Mouse (Mus musculus) midbrain, postnatal 0 days (tissue): ENCODE data around the gene Hbb-bt. TPM values are rescaled to one million over a fixed set of nuclear protein-coding genes. Genes with fewer than 3 reads are reported as not detected.

Experiments used
- ATAC-seq: fragments of 200-750 bp; cut with Nextera tagmentation; 2 replicates; pipeline ENCODE4 v1.8.0; 2017; ENCODE audit warnings: moderate number of reproducible peaks, mild to moderate bottlenecking, moderate TSS enrichment, moderate library complexity; ENCODE audit not compliant: low FRiP score
- DNase-seq: peaks from one replicate; pipeline ENCODE4 v3.0.0-alpha.2; 2015; ENCODE audit warnings: low spot score
- H3K27ac ChIP-seq: fragments of 300-500 bp; sonication (generic); 2 replicates; pipeline ENCODE4 v1.5.1; 2014; ENCODE audit warnings: low read depth, mild to moderate bottlenecking, low read length, mixed read lengths
- H3K27me3 ChIP-seq: fragments of 300-500 bp; sonication (generic); 2 replicates; pipeline ENCODE4 v1.6.1; 2014; ENCODE audit warnings: low read length, control low read depth, mixed read lengths; ENCODE audit not compliant: insufficient read depth
- H3K36me3 ChIP-seq: fragments of 300-500 bp; sonication (generic); 2 replicates; pipeline ENCODE4 v1.6.1; 2014; ENCODE audit warnings: low read length, control low read depth, mixed read lengths; ENCODE audit not compliant: insufficient read depth
- H3K4me1 ChIP-seq: fragments of 300-500 bp; sonication (generic); 2 replicates; pipeline ENCODE4 v1.6.1; 2014; ENCODE audit warnings: mild to moderate bottlenecking, control low read depth, antibody characterized with exemption, low read length, mixed read lengths; ENCODE audit not compliant: insufficient read depth
- H3K4me2 ChIP-seq: fragments of 300-500 bp; sonication (generic); 2 replicates; pipeline ENCODE4 v1.6.1; 2014; ENCODE audit warnings: low read depth, mild to moderate bottlenecking, low read length, mixed read lengths; ENCODE audit not compliant: poor library complexity, severe bottlenecking
- H3K4me3 ChIP-seq: fragments of 300-500 bp; sonication (generic); 2 replicates; pipeline ENCODE4 v1.5.1; 2014; ENCODE audit warnings: low read depth, mild to moderate bottlenecking, low read length, moderate library complexity
- H3K9ac ChIP-seq: fragments of 300-500 bp; sonication (generic); replicated peaks from 2 replicates; pipeline ENCODE4 v1.6.1; 2014; ENCODE audit warnings: mild to moderate bottlenecking, low read length, moderate library complexity, mixed read lengths; ENCODE audit not compliant: poor library complexity, severe bottlenecking
- H3K9me3 ChIP-seq: fragments of 300-500 bp; sonication (generic); 2 replicates; pipeline ENCODE4 v1.6.1; 2016; ENCODE audit warnings: low read length, control low read depth
- CTCF ChIP-seq: IDR thresholded peaks from 2 replicates; pipeline ENCODE4 v1.5.1; 2016; ENCODE audit warnings: antibody characterized with exemption, mild to moderate bottlenecking
- WGBS: fragments of 180-500 bp; shearing (Covaris S2); extraction: QIAGEN DNeasy Blood & Tissue Kit; methylation state at CpG from one replicate; pipeline ENCODE4 v1.1.7; 2014; 5-methylcytosine and 5-hydroxymethylcytosine counted together
- polyA plus RNA-seq: library from polyadenylated mRNA; unstranded; fragments of >200 nt; fragmentation: Nextera tagmentation; extraction: Ambion mirVana; gene quantifications from 2 replicates; pipeline ENCODE4 v1.2.1, GENCODE M21; 2015
- total RNA-seq: library from RNA; depleted of rRNA; stranded (reverse); fragments of >200 nt; gene quantifications from 2 replicates; pipeline ENCODE4 v1.2.3, GENCODE M21; 2014; rRNA removed

Gene Hbb-bt
- total RNA-seq: 140 and 223 TPM in 2 replicates
- polyA plus RNA-seq: 153 and 165 TPM in 2 replicates

DNA sequence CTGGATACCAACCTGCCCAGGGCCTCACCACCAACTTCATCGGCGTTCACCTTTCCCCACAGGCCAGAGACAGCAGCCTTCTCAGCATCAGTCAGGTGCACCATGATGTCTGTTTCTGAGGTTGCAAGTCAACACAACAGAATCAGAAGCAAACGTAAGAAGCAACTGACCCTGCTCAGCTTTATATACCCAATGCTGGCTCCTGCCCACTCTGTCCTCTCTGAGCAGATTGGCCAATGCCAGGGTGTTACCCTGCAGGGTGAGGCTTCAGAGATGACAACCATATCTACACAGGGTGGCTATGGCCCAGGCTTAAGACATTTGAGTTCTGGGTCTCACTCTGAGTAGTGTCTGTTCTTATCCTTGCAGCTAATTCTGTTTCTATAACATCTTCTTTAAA is at the start of gene Hbb-bt:
TSS of gene Hbb-bt (minus strand) at position 231 of the 400 bp plus-strand sequence.
- no peaks in the 10 kb centered on the region for H3K36me3 ChIP-seq
- H3K27ac ChIP-seq: no peak within 1 kb of the TSS
- no peaks in the 10 kb centered on the region for H3K4me1 ChIP-seq
- H3K27me3 ChIP-seq: no peaks in the 10 kb centered on the region
- ATAC-seq: no peak
- no peak within 1 kb of the TSS for H3K4me3 ChIP-seq
- H3K9ac ChIP-seq: no peak within 1 kb of the TSS
- no peaks in the 10 kb centered on the region for H3K9me3 ChIP-seq
- 96% methylated on average over 2 of the region's 3 CpGs for WGBS
- no peak for TF ChIP-seq CTCF
- DNase-seq: no peak
- H3K4me2 ChIP-seq: no peak within 1 kb of the TSS

- H3K27ac ChIP-seq: no peak overlapping the region
- DNase-seq: no peak
- WGBS: 82% methylated on average over 3 of the region's 3 CpGs
- no peak overlapping the region for H3K9ac ChIP-seq
- H3K27me3 ChIP-seq: no peaks in the 10 kb centered on the region
- no peaks in the 10 kb centered on the region for H3K9me3 ChIP-seq
- no peak for TF ChIP-seq CTCF
- H3K4me3 ChIP-seq: no peak overlapping the region
- no peaks in the 10 kb centered on the region for H3K36me3 ChIP-seq
- H3K4me1 ChIP-seq: no peaks in the 10 kb centered on the region
- no peak overlapping the region for H3K4me2 ChIP-seq
- no peak for ATAC-seq
These were observed 47.7 kb upstream of the Hbb-bt start for GRCm38 (mm10) chr7:103861531-103861930.

- no peak overlapping the region for H3K4me2 ChIP-seq
- ATAC-seq: no peak; the same call in 1 of the 2 replicates
- no peak for TF ChIP-seq CTCF
- no peak overlapping the region for H3K9ac ChIP-seq
- 69% methylated on average over 1 of the region's 1 CpGs for WGBS
- no peaks in the 10 kb centered on the region for H3K36me3 ChIP-seq
- H3K4me3 ChIP-seq: no peak overlapping the region
- DNase-seq: no peak
- no peak overlapping the region for H3K27ac ChIP-seq
- no peaks in the 10 kb centered on the region for H3K9me3 ChIP-seq
- no peaks in the 10 kb centered on the region for H3K4me1 ChIP-seq
- no peaks in the 10 kb centered on the region for H3K27me3 ChIP-seq
These were observed 47.1 kb upstream of the Hbb-bt start for GRCm38 (mm10) chr7:103860855-103861254.

GRCm38 (mm10) chr7:103859076-103859475 is 45.3 kb upstream of the Hbb-bt start:
- no peaks in the 10 kb centered on the region for H3K27me3 ChIP-seq
- 68% methylated on average over 2 of the region's 2 CpGs for WGBS
- H3K36me3 ChIP-seq: no peaks in the 10 kb centered on the region
- H3K4me2 ChIP-seq: no peak overlapping the region
- H3K27ac ChIP-seq: no peak overlapping the region
- H3K4me1 ChIP-seq: no peaks in the 10 kb centered on the region
- H3K4me3 ChIP-seq: no peak overlapping the region
- H3K9me3 ChIP-seq: no peaks in the 10 kb centered on the region
- no peak for ATAC-seq
- no peak for TF ChIP-seq CTCF
- DNase-seq: no peak
- no peak overlapping the region for H3K9ac ChIP-seq

DNA sequence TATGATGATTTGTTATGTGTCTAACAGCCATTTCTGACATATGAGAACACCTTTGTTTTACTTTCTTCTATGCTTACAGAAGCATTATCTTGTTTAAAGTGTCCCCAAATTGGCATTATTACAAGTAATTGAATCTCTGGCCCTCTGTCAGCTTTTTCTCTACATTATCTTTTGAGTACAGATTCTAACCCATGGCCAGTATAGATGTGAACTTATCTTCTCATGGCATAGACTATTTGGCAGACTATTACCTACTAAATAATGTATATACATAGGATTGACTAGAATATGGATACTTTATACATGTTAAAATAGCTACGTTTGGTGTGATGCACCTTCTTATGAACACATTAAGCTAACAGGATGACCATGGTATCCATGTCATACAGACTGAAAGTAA is 40.9 kb upstream of the Hbb-bt start:
- no peak overlapping the region for H3K4me2 ChIP-seq
- H3K27me3 ChIP-seq: no peaks in the 10 kb centered on the region
- 82% methylated on average over 1 of the region's 1 CpGs for WGBS
- ATAC-seq (no peak), DNase-seq (no peak)
- no peak overlapping the region for H3K4me3 ChIP-seq
- H3K9me3 ChIP-seq: no peaks in the 10 kb centered on the region
- H3K27ac ChIP-seq: no peak overlapping the region
- H3K4me1 ChIP-seq: no peaks in the 10 kb centered on the region
- no peak overlapping the region for H3K9ac ChIP-seq
- TF ChIP-seq CTCF: no peak
- no peaks in the 10 kb centered on the region for H3K36me3 ChIP-seq

DNA sequence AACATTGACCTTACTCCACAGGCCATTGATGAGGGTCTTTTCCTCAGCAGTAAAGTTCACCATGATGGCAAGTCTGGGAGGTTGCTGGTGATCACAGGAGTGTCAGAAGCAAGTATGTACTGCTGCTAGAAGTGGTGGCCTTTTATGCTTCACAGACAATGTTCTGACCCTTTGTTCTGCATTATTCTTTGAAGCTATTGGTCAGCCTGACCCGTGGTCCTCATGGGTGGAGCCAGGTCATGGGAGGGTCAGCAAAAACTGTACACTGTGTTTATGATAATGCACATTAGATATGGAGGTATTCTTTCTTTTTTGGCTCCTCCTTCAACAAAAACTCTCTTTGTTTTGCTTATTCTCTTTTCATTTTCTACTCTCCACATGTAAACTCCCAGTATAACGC is 39.3 kb upstream of the Hbb-bt start, which contains the start of gene Hbb-y:
TSS of gene Hbb-y (minus strand) at position 127 of the 400 bp plus-strand sequence.
- WGBS: 72% methylated on average over 2 of the region's 2 CpGs
- no peak for DNase-seq
- Histone ChIP-seq H3K9me3 (no peaks in the 10 kb centered on the region), H3K27me3 (no peaks in the 10 kb centered on the region), H3K27ac (no peak within 1 kb of the TSS), H3K9ac (no peak within 1 kb of the TSS), H3K4me2 (no peak within 1 kb of the TSS), H3K4me1 (no peaks in the 10 kb centered on the region), H3K36me3 (no peaks in the 10 kb centered on the region), H3K4me3 (no peak within 1 kb of the TSS)
- no peak for TF ChIP-seq CTCF
- no peak for ATAC-seq
